Mouse (Mus musculus): ENCODE results near the gene Snrpb.

Gene Snrpb

DNA sequence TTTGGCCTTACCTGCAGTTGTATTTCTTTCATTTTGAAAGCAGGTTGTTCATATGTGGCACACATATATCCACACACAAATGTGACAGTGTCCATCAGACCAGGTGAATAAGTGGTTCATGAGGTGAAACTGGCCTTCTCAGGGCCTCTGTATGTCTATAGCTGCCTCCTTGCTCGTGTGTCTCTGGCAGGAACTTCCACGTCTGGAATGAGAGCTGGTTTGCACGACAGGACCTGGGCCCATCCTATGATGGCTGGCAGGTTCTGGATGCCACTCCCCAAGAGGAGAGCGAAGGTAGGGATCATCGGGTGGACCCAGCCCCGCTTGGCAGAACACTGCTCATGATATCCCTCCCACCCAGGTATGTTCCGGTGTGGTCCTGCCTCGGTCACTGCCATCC lies 36.2 kb downstream of the Snrpb start:
- DNase-seq (ENCODE audit: low spot score in 2 of 2), result no peak

DNA sequence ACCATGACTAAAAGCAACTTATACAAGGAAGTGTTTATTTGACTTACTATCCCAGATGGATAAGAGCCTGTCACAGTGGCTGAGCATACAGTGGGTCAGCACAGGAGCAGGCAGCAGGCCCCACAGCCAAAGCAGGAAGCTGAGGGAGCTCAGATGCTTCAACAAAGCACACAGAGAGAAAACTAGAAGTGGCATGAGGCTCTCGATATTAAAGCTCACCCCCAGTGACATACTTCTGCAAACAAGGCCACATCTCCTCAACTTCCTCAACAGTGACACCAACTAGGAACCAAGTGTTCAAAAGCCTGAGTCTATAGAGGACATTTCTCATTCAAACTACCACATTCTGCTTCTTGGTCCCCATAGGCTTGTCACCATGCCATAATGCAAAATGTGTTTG lies 49.5 kb downstream of the Snrpb start:
- no peak for DNase-seq (ENCODE audit: low spot score in 2 of 2)

DNA sequence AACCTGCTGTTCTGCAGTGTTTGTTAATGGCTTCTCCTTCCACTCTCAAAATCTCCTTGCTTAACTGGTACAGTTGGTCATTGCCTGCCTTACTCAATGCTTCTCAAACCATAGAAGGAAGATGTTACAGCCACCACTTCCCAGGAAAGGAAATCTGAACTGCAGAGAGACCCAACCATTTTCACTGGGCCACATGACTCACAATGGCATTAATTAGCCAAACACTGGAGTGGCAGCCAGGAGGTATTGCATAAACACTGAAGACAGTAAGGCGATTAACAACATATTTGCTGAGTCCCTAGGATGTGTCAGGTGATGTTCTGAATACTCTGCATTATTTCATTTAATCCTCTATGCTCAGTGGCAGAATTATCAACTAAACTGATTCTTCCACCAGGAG lies 53.1 kb downstream of the Snrpb start:
- DNase-seq (ENCODE audit: low spot score in 2 of 2), result no peak

DNA sequence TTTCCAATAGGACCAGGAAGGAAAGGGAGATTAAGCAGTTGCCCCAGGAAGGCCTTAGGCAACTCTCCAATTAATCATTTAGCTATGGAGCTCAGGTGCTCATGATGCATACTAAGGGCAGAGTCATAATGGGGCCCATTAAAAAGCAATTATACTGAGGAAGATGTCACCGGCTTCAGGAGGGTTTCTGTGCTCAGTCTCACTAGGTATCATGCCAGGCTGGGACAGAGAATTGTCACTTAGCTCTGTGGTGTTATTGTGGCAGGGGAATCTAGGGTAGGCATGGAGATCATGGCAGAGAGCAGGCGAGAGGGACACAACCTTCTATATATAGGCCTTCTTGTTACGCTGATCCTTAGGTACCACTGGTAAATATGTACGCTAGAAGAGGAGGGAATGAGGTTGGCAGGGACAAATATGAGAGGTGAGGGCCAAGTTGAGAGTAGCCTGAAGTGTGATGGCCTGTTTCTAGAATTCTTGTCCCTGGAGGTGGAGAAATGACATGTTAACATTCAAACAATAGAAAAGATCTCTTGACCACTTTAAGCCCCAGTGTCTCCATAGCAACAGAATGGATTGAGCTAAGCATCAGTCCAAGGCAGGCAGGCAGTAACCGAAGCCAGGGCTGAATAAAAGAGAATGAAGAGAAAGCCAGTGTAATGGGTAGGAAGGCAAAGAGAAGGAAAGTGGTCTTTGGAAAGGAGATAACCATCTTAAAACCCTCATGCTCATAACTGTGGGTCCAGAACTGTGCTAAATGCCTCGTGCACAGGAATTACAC lies 53.7 kb downstream of the Snrpb start:
- no peak for DNase-seq (ENCODE audit: low spot score in 2 of 2)
